Mouse (Mus musculus): Measurements from ENCODE around the gene Arhgap6. TPM values are rescaled to one million over a fixed set of nuclear protein-coding genes. Genes with fewer than 3 reads are reported as not detected.

The Arhgap6 gene
- polyA plus RNA-seq, 1 experiment from 2014 or later: 9.8 TPM

DNA sequence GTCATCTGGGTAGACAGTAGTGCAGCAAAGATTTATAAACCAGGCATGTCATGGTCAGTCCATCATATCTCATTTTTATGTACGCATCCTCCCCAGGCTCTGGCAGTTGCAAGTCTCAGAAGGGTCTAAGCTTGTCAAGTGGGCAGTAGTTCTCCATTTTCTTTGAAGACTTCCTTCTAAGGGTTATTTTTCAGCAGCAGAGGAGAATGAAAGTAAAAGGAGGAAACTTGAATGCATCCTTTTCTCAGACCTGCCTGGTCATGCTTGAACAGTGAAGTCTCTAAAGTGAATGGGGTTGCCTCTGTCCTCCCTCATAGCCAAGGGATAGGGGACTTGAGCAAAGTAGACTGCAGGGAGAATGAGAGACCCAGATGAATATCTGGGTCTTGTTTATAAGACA lies 239.5 kb downstream of the Arhgap6 start:
- Histone ChIP-seq H3K9me3 (ENCODE audit: control insufficient read depth, low read depth, low read length) (no peaks in the 10 kb centered on the region), H3K36me3 (ENCODE audit: control insufficient read depth, insufficient read depth, low read length) (no peaks in the 10 kb centered on the region), H3K9ac (replicated peaks; ENCODE audit: low read depth, low read length) (no peak overlapping the region), H3K4me2 (replicated peaks; ENCODE audit: low read depth, low read length) (no peak overlapping the region), H3K27me3 (ENCODE audit: control insufficient read depth, insufficient read depth, low read length) (no peaks in the 10 kb centered on the region), H3K4me3 (ENCODE audit: low read depth, low read length) (no peak overlapping the region), H3K27ac (ENCODE audit: low read length) (no peak overlapping the region), H3K4me1 (ENCODE audit: control insufficient read depth, insufficient read depth, low read length) (no peaks in the 10 kb centered on the region)
- ATAC-seq (ENCODE audit: insufficient number of reproducible peaks, insufficient read depth, low FRiP score, low read depth): no peak
- WGBS: 84% methylated on average over 1 of the region's 1 CpGs

DNA sequence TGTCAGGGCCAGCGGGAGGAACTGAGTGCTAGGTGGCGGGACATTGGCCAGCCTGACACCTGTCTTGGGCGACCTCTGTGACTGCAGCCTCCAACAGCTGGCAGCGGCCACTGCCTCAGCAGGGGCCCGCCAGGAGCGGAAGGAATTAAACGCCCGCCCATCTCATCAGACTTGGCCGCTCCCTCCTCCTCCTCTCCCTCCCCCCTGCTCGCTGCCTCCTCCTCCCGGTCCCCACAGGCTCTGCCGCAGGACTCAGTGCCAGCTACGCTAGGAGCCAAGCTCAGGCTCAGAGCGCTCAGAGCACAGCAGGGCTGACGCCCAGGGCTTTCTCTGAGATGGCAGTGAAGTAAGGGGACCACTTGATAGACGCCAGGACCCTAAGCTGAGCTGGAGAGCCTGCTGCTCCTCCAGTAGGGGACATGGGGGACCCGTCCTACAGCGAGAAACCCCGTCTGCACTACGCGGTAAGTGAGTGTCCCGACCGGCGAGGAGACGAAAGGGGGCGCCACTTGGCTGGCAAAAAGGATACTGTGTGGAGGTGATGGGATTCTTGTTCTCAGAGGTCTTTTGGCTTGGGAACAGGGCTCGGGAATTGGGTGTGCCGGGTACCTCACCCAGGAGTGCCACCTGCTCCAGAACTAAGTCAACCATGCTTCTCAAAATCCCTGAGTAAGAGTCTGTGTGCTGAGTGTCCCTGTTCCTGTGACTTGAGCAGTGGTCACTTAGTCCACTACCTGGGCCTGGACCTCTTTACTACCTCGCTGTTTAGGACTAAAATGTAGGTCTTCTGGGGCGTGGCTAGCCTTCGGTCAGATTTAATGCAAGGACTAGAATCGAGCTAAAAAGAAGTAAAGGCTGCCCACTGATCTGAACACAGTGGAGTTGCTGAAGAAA lies 241.8 kb downstream of the Arhgap6 start:
- 27% methylated on average over 32 of the region's 32 CpGs for WGBS
- Histone ChIP-seq H3K9me3 (ENCODE audit: control insufficient read depth, low read depth, low read length) (no peaks in the 10 kb centered on the region), H3K27ac (ENCODE audit: low read length) (no peak overlapping the region; the same call in 1 of the 2 replicates), H3K4me2 (replicated peaks; ENCODE audit: low read depth, low read length) (peak overlapping the region; percentile 47), H3K27me3 (ENCODE audit: control insufficient read depth, insufficient read depth, low read length) (no peaks in the 10 kb centered on the region), H3K9ac (replicated peaks; ENCODE audit: low read depth, low read length) (0 out of 2 replicates have a peak overlapping the region, but pooled peaks have one; percentile 6), H3K36me3 (ENCODE audit: control insufficient read depth, insufficient read depth, low read length) (no peaks in the 10 kb centered on the region), H3K4me1 (ENCODE audit: control insufficient read depth, insufficient read depth, low read length) (no peaks in the 10 kb centered on the region), H3K4me3 (ENCODE audit: low read depth, low read length) (peak overlapping the region; percentile 37)
- peak; percentile 94 for ATAC-seq (ENCODE audit: insufficient number of reproducible peaks, insufficient read depth, low FRiP score, low read depth)

DNA sequence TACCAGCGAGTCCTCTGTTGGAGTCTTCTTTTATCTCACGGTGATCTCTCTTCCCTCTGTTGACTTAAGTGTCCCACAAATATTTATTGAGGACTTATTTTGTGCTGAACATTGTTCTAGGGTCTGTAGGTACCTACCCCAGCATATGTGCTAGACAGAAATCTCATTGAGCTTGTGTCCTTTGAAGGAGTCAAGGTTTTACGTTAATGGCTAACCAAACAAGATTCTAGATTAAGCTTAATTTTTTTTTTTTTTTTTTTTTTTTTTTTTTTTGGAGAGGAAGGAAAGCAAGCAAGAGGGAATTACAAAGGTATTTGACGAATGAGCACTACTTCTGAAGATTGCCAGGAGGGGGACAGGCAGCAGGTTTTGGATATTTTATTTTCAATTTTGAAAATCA lies 242.5 kb downstream of the Arhgap6 start:
- Histone ChIP-seq H3K9ac (replicated peaks; ENCODE audit: low read depth, low read length) (no peak overlapping the region), H3K4me1 (ENCODE audit: control insufficient read depth, insufficient read depth, low read length) (no peaks in the 10 kb centered on the region), H3K9me3 (ENCODE audit: control insufficient read depth, low read depth, low read length) (no peaks in the 10 kb centered on the region), H3K27me3 (ENCODE audit: control insufficient read depth, insufficient read depth, low read length) (no peaks in the 10 kb centered on the region), H3K36me3 (ENCODE audit: control insufficient read depth, insufficient read depth, low read length) (no peaks in the 10 kb centered on the region), H3K4me3 (ENCODE audit: low read depth, low read length) (peak overlapping the region; percentile 37), H3K27ac (ENCODE audit: low read length) (no peak overlapping the region), H3K4me2 (replicated peaks; ENCODE audit: low read depth, low read length) (peak overlapping the region; percentile 47)
- no peak for ATAC-seq (ENCODE audit: insufficient number of reproducible peaks, insufficient read depth, low FRiP score, low read depth)
- 45% methylated on average over 4 of the region's 4 CpGs for WGBS

DNA sequence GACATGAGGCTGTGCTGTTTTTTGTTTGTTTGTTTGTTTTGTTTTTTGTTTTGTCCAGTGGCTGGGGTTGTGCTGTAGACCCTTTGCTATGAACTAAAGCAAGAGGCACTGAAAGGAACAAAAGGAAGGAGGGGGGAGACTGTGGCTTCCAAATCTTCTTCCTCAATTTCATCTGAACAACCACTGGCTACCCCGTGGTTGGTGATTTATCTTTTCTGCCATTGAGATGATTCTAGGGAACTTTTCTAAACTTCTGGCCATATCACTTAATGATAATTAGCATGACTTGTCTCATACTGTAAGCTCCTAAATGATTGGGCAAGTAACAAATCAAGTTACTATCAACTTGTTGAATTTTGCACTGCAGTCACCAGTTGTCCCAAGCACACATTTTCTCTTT lies 249.0 kb downstream of the Arhgap6 start:
- ATAC-seq (ENCODE audit: insufficient number of reproducible peaks, insufficient read depth, low FRiP score, low read depth): no peak

DNA sequence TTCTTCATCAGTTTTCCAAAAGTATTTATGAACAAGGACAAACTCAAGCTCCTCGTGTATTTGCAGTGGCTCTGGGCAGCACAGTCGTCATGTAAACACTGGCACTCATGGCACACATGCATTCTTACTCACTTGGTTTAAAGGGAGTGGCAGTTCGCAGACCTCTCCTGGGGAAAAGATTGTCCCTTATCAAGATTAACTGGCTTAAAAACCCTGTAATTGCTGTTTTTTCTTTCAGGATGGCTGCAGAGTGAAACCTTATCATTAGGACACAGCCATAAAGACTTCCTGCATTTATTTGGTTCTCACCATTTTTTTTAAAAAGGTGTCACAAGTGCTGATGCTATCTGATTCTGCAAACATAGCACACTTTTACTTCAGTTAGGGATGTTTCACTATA lies 252.7 kb downstream of the Arhgap6 start:
- ATAC-seq (ENCODE audit: insufficient number of reproducible peaks, insufficient read depth, low FRiP score, low read depth): no peak
- Histone ChIP-seq H3K27ac (ENCODE audit: low read length) (no peak overlapping the region), H3K36me3 (ENCODE audit: control insufficient read depth, insufficient read depth, low read length) (no peaks in the 10 kb centered on the region), H3K4me2 (replicated peaks; ENCODE audit: low read depth, low read length) (no peak overlapping the region), H3K9ac (replicated peaks; ENCODE audit: low read depth, low read length) (no peak overlapping the region), H3K9me3 (ENCODE audit: control insufficient read depth, low read depth, low read length) (no peaks in the 10 kb centered on the region), H3K4me1 (ENCODE audit: control insufficient read depth, insufficient read depth, low read length) (no peaks in the 10 kb centered on the region), H3K4me3 (ENCODE audit: low read depth, low read length) (no peak overlapping the region), H3K27me3 (ENCODE audit: control insufficient read depth, insufficient read depth, low read length) (0 out of 2 replicates have a peak, but pooled peaks cover 4% of the 10 kb centered on the region)
- 46% methylated on average over 3 of the region's 3 CpGs for WGBS

More for the DNA sequence above, 249.0 kb downstream of the Arhgap6 start:
- no peak overlapping the region for H3K27ac ChIP-seq (ENCODE audit: low read length)
- H3K27me3 ChIP-seq (ENCODE audit: control insufficient read depth, insufficient read depth, low read length): 0 out of 2 replicates have a peak, but pooled peaks cover 4% of the 10 kb centered on the region
- H3K4me2 ChIP-seq (replicated peaks; ENCODE audit: low read depth, low read length): no peak overlapping the region
- no peaks in the 10 kb centered on the region for H3K36me3 ChIP-seq (ENCODE audit: control insufficient read depth, insufficient read depth, low read length)
- no peaks in the 10 kb centered on the region for H3K4me1 ChIP-seq (ENCODE audit: control insufficient read depth, insufficient read depth, low read length)
- H3K9me3 ChIP-seq (ENCODE audit: control insufficient read depth, low read depth, low read length): no peaks in the 10 kb centered on the region
- no peak overlapping the region for H3K9ac ChIP-seq (replicated peaks; ENCODE audit: low read depth, low read length)
- no peak overlapping the region for H3K4me3 ChIP-seq (ENCODE audit: low read depth, low read length)
- WGBS: 61% methylated on average over 1 of the region's 1 CpGs

DNA sequence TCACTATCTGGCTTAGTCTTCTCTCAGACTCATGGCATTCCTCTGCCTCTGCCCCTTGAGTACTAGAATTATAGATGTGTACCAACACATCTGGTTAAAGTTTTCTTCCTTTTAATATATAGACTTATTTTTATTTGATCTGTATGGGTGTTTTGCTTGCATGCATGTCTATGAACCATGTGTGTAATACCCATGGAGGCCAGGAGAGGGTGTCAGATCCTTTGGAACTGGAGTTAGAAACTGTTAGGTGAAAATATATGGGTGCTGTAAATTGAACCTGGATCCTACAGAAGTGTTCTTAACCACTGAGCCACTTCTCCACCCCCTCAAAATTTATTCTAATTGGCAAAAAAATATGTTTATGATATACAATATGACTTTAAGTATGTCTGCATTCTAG lies 254.7 kb downstream of the Arhgap6 start:
- H3K9ac ChIP-seq (replicated peaks; ENCODE audit: low read depth, low read length): no peak overlapping the region
- no peak overlapping the region for H3K27ac ChIP-seq (ENCODE audit: low read length)
- no peaks in the 10 kb centered on the region for H3K27me3 ChIP-seq (ENCODE audit: control insufficient read depth, insufficient read depth, low read length)
- H3K4me1 ChIP-seq (ENCODE audit: control insufficient read depth, insufficient read depth, low read length): no peaks in the 10 kb centered on the region
- no peak overlapping the region for H3K4me3 ChIP-seq (ENCODE audit: low read depth, low read length)
- no peaks in the 10 kb centered on the region for H3K9me3 ChIP-seq (ENCODE audit: control insufficient read depth, low read depth, low read length)
- H3K36me3 ChIP-seq (ENCODE audit: control insufficient read depth, insufficient read depth, low read length): no peaks in the 10 kb centered on the region
- ATAC-seq (ENCODE audit: insufficient number of reproducible peaks, insufficient read depth, low FRiP score, low read depth): no peak
- H3K4me2 ChIP-seq (replicated peaks; ENCODE audit: low read depth, low read length): no peak overlapping the region

DNA sequence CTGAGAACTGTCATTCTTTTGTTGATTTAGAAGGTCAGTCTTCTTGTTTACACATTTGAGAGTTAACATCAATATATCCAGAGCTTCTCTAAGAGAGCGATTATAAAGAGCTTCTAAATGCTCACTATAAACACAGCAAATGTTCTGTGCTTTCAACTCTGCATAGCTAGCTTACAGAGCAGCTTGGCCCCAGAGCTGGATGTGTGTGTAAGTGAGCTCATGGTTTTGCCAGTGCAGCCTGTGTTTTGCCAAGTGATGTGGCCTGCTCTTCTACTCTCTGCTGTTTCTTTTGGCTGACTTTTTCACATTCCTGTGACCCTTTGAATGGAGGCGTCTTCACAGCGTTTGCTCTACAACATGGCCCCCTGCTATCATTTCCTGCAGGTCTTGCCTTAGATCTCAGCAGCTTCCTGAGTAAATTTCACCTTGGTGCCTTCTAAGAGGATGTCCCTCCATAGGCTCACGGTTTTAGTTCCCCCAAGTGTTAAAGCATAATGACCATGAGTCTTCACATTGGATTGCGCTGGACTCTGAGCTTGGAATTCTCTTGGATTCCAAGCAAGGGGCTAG lies 259.1 kb downstream of the Arhgap6 start:
- ATAC-seq (ENCODE audit: insufficient number of reproducible peaks, insufficient read depth, low FRiP score, low read depth): no peak; the same call in 1 of the 2 replicates

DNA sequence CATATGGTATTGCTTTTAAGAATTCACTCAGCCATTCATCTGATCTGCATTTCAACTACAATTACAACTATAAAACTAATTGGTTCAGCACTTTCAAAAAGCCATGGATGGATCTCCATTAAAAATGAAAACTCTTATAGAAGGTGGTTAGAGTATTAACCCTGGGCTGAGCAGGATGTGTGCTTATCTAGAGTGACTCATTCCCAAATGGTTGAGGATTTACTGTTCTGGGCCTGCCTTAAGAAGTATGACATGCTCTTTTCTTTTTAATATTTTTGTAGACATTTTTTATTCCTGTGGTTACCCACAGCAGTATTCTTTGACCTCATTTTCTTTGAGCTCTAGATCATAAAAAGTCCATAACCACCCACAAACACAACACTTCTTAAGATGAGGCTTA lies 267.7 kb downstream of the Arhgap6 start:
- no peaks in the 10 kb centered on the region for H3K36me3 ChIP-seq (ENCODE audit: control insufficient read depth, insufficient read depth, low read length)
- H3K9ac ChIP-seq (replicated peaks; ENCODE audit: low read depth, low read length): no peak overlapping the region
- H3K9me3 ChIP-seq (ENCODE audit: control insufficient read depth, low read depth, low read length): no peaks in the 10 kb centered on the region
- no peaks in the 10 kb centered on the region for H3K4me1 ChIP-seq (ENCODE audit: control insufficient read depth, insufficient read depth, low read length)
- no peaks in the 10 kb centered on the region for H3K27me3 ChIP-seq (ENCODE audit: control insufficient read depth, insufficient read depth, low read length)
- ATAC-seq (ENCODE audit: insufficient number of reproducible peaks, insufficient read depth, low FRiP score, low read depth): no peak
- no peak overlapping the region for H3K27ac ChIP-seq (ENCODE audit: low read length)
- H3K4me2 ChIP-seq (replicated peaks; ENCODE audit: low read depth, low read length): no peak overlapping the region
- no peak overlapping the region for H3K4me3 ChIP-seq (ENCODE audit: low read depth, low read length)

More for the DNA sequence above, 259.1 kb downstream of the Arhgap6 start:
- H3K4me2 ChIP-seq (replicated peaks; ENCODE audit: low read depth, low read length): no peak overlapping the region
- H3K27me3 ChIP-seq (ENCODE audit: control insufficient read depth, insufficient read depth, low read length): no peaks in the 10 kb centered on the region
- 40% methylated on average over 5 of the region's 5 CpGs for WGBS
- no peaks in the 10 kb centered on the region for H3K9me3 ChIP-seq (ENCODE audit: control insufficient read depth, low read depth, low read length)
- H3K4me1 ChIP-seq (ENCODE audit: control insufficient read depth, insufficient read depth, low read length): no peaks in the 10 kb centered on the region
- no peaks in the 10 kb centered on the region for H3K36me3 ChIP-seq (ENCODE audit: control insufficient read depth, insufficient read depth, low read length)
- H3K4me3 ChIP-seq (ENCODE audit: low read depth, low read length): no peak overlapping the region
- no peak overlapping the region for H3K9ac ChIP-seq (replicated peaks; ENCODE audit: low read depth, low read length)
- H3K27ac ChIP-seq (ENCODE audit: low read length): peak overlapping the region; percentile 33; the same call in 1 of the 2 replicates

All from stomach, embryonic 14.5 days (tissue).